Mouse (Mus musculus): ENCODE results near the gene Ppp3ca. TPM values are rescaled to one million over a fixed set of nuclear protein-coding genes. Genes with fewer than 3 reads are reported as not detected.

Ppp3ca gene
- polyA plus RNA-seq, 1 experiment from 2014 or later = 142 TPM

DNA sequence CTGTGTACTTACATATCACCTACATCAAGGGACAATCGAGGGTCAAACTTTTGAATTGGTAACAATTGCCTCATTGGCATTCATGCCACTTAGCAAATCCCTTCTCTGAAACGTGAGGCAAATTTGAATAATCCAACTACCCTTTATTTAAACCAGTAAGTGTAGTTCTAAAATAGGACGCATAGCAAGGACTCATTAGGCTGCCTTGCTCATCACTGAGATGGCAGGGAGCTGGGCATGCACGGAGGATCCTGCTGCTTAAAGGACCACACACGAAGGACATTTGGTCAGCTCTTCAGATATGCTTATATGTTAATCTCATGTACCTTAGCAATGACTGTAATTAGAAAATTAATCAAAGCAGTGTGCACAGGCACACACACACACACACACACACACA is 204.6 kb downstream of the Ppp3ca start:
- Histone ChIP-seq H3K9me3 (no peaks in the 10 kb centered on the region), H3K27ac (replicated peaks) (0 out of 2 replicates have a peak overlapping the region, but pooled peaks have one; percentile 3), H3K27me3 (no peaks in the 10 kb centered on the region), H3K36me3 (0 out of 2 replicates have a peak, but pooled peaks cover 7% of the 10 kb centered on the region), H3K4me3 (no peak overlapping the region), H3K9ac (no peak overlapping the region), H3K4me1 (replicated peaks) (peaks cover 36% of the 10 kb centered on the region), H3K4me2 (no peak overlapping the region)
- ATAC-seq (ENCODE audit: low read depth) = no peak
- 46% methylated on average over 5 of the region's 5 CpGs for WGBS

DNA sequence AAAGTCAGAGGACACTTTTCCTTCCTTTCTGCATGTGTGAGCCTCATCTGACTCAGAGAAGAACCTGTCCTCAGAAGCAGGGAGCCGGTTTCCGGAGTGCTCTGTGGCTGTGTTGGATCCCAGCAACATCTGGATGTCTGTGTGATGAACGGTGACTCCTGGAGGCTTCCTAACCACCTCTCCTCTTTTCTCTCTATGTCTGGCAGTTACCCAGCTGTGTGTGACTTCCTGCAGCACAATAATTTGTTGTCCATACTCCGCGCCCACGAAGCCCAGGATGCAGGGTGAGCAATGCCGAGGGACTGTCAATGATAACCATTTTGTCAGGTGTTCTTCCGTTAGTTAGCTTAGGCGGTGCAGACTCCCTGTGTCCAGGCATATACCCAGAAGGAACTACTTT is 217.8 kb downstream of the Ppp3ca start:
- 85% methylated on average over 9 of the region's 9 CpGs for WGBS
- H3K9ac ChIP-seq = no peak overlapping the region
- no peak overlapping the region for H3K27ac ChIP-seq (replicated peaks)
- peaks cover 14% of the 10 kb centered on the region for H3K36me3 ChIP-seq
- no peaks in the 10 kb centered on the region for H3K27me3 ChIP-seq
- no peak for ATAC-seq (ENCODE audit: low read depth)
- peaks cover 7% of the 10 kb centered on the region for H3K4me1 ChIP-seq (replicated peaks)
- no peak overlapping the region for H3K4me2 ChIP-seq
- no peak overlapping the region for H3K4me3 ChIP-seq
- H3K9me3 ChIP-seq = no peaks in the 10 kb centered on the region

DNA sequence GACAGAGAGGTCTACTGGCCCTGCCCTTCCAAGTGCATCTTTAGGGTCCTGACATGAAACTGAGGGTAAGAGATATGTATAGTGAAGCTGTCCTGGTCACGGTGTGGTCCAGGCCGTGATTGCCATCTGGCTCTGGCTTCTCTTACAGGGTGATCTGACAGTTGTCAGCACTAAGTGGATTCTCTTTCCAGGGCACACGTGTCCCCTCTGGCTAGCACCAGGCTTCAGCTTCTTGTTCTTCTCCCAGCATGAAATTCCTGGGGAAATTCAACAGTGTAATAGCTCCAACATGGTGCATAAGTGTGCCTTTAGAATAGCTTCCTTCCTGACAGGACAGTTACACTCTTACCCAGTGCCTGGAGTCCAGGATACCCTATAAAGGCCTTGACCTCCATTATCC is 222.2 kb downstream of the Ppp3ca start:
- Histone ChIP-seq H3K27me3 (no peaks in the 10 kb centered on the region), H3K4me3 (no peak overlapping the region), H3K27ac (replicated peaks) (no peak overlapping the region), H3K9ac (no peak overlapping the region), H3K4me2 (no peak overlapping the region), H3K4me1 (replicated peaks) (peaks cover 14% of the 10 kb centered on the region), H3K9me3 (no peaks in the 10 kb centered on the region), H3K36me3 (peaks cover 16% of the 10 kb centered on the region)
- ATAC-seq (ENCODE audit: low read depth) = no peak
- WGBS = 56% methylated on average over 3 of the region's 3 CpGs

DNA sequence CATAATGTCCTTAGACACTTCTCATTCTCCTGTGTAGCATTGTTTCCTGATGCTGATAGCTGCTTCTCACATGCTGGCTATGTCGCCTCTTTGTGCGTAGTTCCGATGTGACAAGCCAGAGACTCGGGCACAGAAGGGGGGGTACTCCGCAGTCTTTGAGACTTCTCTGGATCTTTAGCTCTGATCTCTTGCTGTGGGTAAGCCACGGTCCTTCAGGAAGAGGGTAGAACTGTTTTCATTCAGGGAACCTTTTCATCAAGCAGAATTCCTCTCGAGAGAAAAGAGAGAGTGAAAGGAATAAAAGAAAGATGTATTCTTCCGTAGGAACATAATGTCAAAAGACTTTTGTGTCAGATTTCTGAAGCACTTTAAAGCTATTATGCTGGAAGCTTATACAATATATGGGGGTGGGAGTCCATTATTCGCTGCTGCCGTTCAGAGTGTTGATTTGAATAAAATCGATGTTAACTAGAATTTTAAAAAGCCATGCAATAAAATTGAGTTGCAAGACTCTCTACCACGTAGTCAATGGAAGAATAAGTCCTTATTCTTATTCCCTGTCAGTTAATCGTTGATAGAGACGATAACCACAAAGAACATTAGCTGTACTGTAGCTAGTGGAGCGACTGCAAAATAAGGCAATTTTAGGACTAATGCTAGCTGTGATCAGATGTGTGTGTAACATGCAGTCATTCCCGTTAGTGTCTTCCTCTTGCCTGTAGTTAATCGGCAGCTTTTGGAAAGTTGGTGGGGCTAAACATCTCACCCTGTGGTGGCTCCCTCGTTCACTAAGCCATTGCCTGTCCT is 223.9 kb downstream of the Ppp3ca start:
- peaks cover 16% of the 10 kb centered on the region for H3K36me3 ChIP-seq
- no peak overlapping the region for H3K4me2 ChIP-seq
- H3K9me3 ChIP-seq = no peaks in the 10 kb centered on the region
- no peak overlapping the region for H3K9ac ChIP-seq
- WGBS = 41% methylated on average over 18 of the region's 18 CpGs
- no peak overlapping the region for H3K4me3 ChIP-seq
- no peaks in the 10 kb centered on the region for H3K27me3 ChIP-seq
- H3K27ac ChIP-seq (replicated peaks) = no peak overlapping the region
- no peak for ATAC-seq (ENCODE audit: low read depth)
- H3K4me1 ChIP-seq (replicated peaks) = peaks cover 25% of the 10 kb centered on the region

DNA sequence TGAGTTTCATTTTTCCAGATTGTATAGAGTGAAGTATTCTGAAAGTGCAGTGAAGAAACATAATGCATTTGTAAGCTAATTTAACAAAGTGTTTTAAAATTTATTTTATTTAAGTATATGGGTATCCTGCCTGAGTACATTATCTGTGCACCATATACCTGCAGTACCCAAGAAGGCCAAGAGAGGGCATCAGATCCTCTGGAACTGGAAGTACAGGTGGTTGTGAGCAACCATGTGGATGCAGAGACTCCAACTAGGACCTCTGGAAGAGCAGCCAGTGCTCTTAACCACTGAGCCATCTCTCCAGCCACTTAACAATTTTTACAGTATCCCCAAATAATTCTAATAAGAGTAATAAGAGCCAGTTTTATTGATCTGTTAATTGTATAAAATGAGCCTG is 225.6 kb downstream of the Ppp3ca start:
- no peak for ATAC-seq (ENCODE audit: low read depth)
- H3K9me3 ChIP-seq = no peaks in the 10 kb centered on the region
- H3K4me3 ChIP-seq = no peak overlapping the region
- H3K9ac ChIP-seq = no peak overlapping the region
- no peak overlapping the region for H3K4me2 ChIP-seq
- peaks cover 16% of the 10 kb centered on the region for H3K36me3 ChIP-seq
- peaks cover 25% of the 10 kb centered on the region for H3K4me1 ChIP-seq (replicated peaks)
- no peaks in the 10 kb centered on the region for H3K27me3 ChIP-seq
- no peak overlapping the region for H3K27ac ChIP-seq (replicated peaks)

DNA sequence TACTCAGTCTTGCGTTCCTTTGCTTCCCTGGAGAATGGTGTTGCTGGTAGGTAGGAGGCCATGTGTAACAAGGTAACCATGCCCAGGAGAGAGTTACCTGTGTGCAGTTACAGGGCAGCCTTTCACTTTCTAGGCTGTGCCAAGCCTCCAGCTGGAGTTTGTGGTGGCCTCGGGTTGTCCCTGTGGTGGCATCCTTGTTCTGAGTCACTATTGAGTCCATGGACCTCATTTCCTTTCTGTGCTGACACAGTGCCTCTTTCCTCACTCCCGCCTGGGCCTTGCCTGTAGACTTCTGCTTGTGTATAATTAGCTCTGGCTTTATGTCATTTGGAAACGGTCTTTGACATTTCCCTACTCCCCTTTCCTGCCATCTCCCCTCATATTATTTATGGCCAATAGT is 226.4 kb downstream of the Ppp3ca start:
- WGBS = 83% methylated on average over 4 of the region's 4 CpGs
- H3K36me3 ChIP-seq = peaks cover 16% of the 10 kb centered on the region
- no peak for ATAC-seq (ENCODE audit: low read depth)
- no peaks in the 10 kb centered on the region for H3K27me3 ChIP-seq
- H3K4me3 ChIP-seq = no peak overlapping the region
- H3K4me1 ChIP-seq (replicated peaks) = peaks cover 23% of the 10 kb centered on the region
- no peaks in the 10 kb centered on the region for H3K9me3 ChIP-seq
- H3K4me2 ChIP-seq = no peak overlapping the region
- no peak overlapping the region for H3K9ac ChIP-seq
- no peak overlapping the region for H3K27ac ChIP-seq (replicated peaks)

DNA sequence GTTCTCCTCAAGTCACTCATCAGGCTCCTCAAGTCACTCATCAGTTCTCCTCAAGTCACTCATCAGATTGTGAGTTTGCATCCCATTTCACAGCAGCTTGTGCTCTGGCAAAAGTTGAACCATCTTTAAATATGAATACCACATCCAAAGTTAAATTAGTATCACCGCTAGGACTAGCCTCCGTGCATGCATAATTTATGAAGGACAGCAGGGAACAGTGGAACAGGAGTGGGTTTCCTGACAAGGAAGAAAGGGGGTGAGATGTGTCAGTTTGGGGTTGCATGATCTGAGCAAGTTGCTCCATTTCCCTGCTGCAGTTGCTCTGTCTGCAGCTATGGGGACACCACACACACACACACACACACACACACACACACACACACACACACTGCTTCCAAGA is 229.8 kb downstream of the Ppp3ca start:
- 63% methylated on average over 2 of the region's 2 CpGs for WGBS
- H3K9ac ChIP-seq = no peak overlapping the region

DNA sequence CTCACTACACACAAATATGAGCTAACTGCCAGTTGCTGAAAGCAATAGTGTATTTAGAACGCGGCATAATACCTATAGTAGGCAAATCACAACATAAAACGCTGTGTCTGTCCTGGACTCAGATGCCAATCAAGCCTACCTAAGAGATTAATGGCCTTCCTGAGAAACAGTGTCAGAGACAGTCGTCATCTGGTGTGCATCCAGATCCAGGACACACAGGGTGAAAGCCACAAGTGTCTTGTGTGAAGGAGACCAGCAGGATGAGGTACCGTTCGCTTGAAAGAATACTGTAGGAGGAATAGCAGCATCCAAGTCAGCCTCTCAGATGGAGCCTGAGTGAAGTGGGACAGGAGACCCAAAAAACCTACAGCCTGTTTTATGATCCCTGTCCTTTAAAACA is 231.1 kb downstream of the Ppp3ca start:
- Histone ChIP-seq H3K4me1 (replicated peaks) (peaks cover 11% of the 10 kb centered on the region), H3K36me3 (peaks cover 15% of the 10 kb centered on the region), H3K27ac (replicated peaks) (no peak overlapping the region), H3K9ac (no peak overlapping the region), H3K4me2 (no peak overlapping the region), H3K9me3 (no peaks in the 10 kb centered on the region), H3K27me3 (no peaks in the 10 kb centered on the region), H3K4me3 (no peak overlapping the region)
- 89% methylated on average over 6 of the region's 6 CpGs for WGBS
- no peak for ATAC-seq (ENCODE audit: low read depth)

More for the DNA sequence above, 229.8 kb downstream of the Ppp3ca start:
- Histone ChIP-seq H3K4me1 (replicated peaks) (peaks cover 11% of the 10 kb centered on the region), H3K4me2 (no peak overlapping the region), H3K4me3 (no peak overlapping the region), H3K27me3 (no peaks in the 10 kb centered on the region), H3K9me3 (no peaks in the 10 kb centered on the region), H3K36me3 (peaks cover 17% of the 10 kb centered on the region), H3K27ac (replicated peaks) (no peak overlapping the region)
- ATAC-seq (ENCODE audit: low read depth) = no peak

DNA sequence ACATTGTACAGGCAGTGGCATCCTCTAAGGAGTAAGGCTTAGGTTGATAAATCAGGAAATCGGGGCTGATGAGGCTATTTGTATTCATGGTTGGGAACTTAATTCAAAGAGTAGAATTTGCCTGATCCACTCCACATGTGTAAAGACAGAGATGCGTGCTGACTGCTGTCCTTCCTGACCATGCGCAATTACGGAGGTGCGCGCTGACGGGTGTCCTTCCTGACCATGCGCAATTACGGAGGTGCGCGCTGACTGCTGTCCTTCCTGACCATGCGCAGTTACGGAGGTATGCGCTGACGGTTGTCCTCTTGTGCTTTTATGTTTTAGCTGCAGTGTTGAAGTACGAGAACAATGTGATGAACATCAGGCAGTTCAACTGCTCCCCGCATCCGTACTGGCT is 232.9 kb downstream of the Ppp3ca start:
- Histone ChIP-seq H3K4me1 (replicated peaks) (peaks cover 5% of the 10 kb centered on the region), H3K27ac (replicated peaks) (no peak overlapping the region), H3K27me3 (no peaks in the 10 kb centered on the region), H3K36me3 (peaks cover 18% of the 10 kb centered on the region), H3K9me3 (no peaks in the 10 kb centered on the region), H3K9ac (no peak overlapping the region), H3K4me3 (no peak overlapping the region), H3K4me2 (no peak overlapping the region)
- no peak; the same call in 1 of the 2 replicates for ATAC-seq (ENCODE audit: low read depth)
- 89% methylated on average over 18 of the region's 18 CpGs for WGBS

DNA sequence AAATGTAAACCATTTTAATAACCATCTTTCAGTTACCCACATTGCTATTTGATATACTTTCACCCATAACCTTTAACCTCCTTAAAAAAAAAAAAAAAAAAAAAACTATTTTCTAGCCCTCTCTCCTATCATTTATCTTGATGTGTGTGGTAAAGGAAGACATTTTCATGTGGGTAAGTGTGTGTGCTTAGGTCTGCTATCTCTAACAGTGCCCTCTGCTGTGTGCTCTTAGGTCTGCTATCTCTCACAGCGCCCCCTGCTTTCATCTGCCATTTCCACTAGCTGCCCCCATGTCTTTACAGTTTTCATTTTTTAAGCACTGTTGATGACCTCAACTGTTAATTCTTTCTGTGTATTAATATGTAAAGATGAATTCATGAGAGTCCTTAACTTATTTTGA is 235.7 kb downstream of the Ppp3ca start:
- H3K9me3 ChIP-seq = no peaks in the 10 kb centered on the region
- no peak overlapping the region for H3K27ac ChIP-seq (replicated peaks)
- H3K4me3 ChIP-seq = no peak overlapping the region
- H3K4me1 ChIP-seq (replicated peaks) = no peaks in the 10 kb centered on the region; the same call in 1 of the 2 replicates
- WGBS = 62% methylated on average over 1 of the region's 1 CpGs
- ATAC-seq (ENCODE audit: low read depth) = no peak
- H3K9ac ChIP-seq = no peak overlapping the region
- H3K36me3 ChIP-seq = peaks cover 29% of the 10 kb centered on the region
- H3K4me2 ChIP-seq = no peak overlapping the region
- H3K27me3 ChIP-seq = no peaks in the 10 kb centered on the region

DNA sequence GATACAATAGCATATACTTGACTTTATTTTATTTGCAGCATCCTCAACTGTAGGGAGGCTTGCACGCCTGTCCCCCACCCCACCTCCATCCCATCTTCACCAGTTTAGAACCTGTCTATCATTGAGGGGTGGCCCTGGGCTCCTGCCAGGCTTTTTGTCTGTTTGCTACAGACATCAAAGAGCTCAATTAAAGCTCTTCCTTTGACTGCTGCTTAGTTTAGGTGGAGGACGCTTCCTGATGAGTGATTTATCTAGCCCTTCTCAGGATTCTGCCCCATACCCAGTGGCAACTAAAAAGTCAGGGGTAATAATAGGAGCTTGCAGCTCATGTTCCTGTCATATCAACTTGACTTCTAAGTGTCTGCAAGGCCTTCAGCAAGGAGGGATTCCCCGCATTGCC is 239.6 kb downstream of the Ppp3ca start:
- Histone ChIP-seq H3K27ac (replicated peaks) (no peak overlapping the region), H3K4me2 (no peak overlapping the region), H3K27me3 (no peaks in the 10 kb centered on the region), H3K36me3 (peaks cover 21% of the 10 kb centered on the region), H3K4me1 (replicated peaks) (no peaks in the 10 kb centered on the region), H3K9ac (no peak overlapping the region), H3K4me3 (no peak overlapping the region), H3K9me3 (no peaks in the 10 kb centered on the region)
- WGBS = 38% methylated on average over 3 of the region's 3 CpGs
- no peak for ATAC-seq (ENCODE audit: low read depth)

DNA sequence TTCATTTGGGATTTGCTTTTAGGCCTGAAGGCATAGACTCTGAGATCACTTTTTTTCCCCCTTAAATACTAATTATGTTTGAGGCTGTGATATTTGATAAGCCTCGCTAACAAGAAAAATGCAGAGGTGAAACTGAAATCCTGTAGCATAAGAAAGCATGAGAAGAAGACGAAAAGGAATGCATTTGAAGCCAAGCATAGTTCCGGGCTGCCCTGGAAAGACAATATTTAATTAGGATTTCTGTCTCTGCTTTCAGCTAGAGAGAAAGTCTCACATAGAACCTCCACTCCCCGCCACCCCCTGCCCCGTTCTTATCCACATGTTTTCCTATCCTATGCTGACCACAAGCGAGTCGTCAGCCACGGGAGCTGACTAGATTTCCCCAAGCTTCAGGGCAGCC is 241.4 kb downstream of the Ppp3ca start:
- no peak for ATAC-seq (ENCODE audit: low read depth)

DNA sequence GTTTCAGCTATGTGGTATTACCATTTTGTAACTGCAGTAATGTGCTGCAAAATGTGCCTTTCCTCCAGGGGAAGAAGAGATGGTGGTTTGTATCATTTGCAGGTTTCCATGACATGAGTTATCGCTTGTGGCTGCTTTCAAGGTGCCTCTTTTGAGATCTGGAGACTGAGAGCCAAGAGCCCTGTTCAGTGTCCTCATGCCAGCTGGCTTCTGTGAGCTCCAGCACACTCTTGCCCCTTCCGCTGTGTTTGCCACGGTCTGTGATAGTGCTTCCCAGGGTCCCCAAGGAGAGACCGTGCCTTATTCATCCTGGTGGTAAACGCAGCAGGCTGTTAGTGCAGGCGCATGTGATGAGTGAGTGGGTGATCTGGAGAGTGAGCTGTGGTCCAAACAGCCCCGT is 247.2 kb downstream of the Ppp3ca start:
- Histone ChIP-seq H3K9me3 (no peaks in the 10 kb centered on the region), H3K4me1 (replicated peaks) (no peaks in the 10 kb centered on the region), H3K36me3 (peaks cover 27% of the 10 kb centered on the region), H3K27ac (replicated peaks) (no peak overlapping the region), H3K4me2 (no peak overlapping the region), H3K27me3 (no peaks in the 10 kb centered on the region), H3K9ac (no peak overlapping the region), H3K4me3 (no peak overlapping the region)
- no peak for ATAC-seq (ENCODE audit: low read depth)
- WGBS = 80% methylated on average over 7 of the region's 7 CpGs

More for the DNA sequence above, 241.4 kb downstream of the Ppp3ca start:
- no peaks in the 10 kb centered on the region for H3K9me3 ChIP-seq
- H3K4me3 ChIP-seq = no peak overlapping the region
- 92% methylated on average over 8 of the region's 8 CpGs for WGBS
- no peaks in the 10 kb centered on the region for H3K27me3 ChIP-seq
- H3K36me3 ChIP-seq = peaks cover 21% of the 10 kb centered on the region
- H3K4me1 ChIP-seq (replicated peaks) = no peaks in the 10 kb centered on the region
- H3K27ac ChIP-seq (replicated peaks) = no peak overlapping the region
- no peak overlapping the region for H3K9ac ChIP-seq
- no peak overlapping the region for H3K4me2 ChIP-seq
